Mouse (Mus musculus): ENCODE measurements around the gene Sphk1.

The Sphk1 gene

DNA sequence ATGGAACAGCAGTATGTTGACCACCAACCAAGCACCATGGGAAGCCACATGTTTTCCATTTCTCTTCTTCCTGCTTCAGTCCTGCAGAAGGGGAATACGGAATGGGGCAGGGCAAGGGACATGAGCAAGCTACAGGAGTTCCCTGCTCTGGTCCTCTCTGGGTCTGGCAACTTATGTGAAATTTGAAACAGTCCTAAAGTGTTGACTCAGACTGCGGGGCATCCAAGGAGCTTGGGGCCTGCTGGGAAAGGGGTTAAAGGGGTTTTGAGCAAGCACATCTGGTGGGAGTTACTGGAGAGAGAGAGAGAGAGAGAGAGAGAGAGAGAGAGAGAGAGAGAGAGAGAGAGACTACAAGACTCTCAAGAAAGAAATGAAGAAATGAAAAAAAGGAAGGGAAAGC is 22.0 kb upstream of the Sphk1 start:
- no peak for DNase-seq (ENCODE audit: low read depth)

GRCm38 (mm10) chr11:116511301-116511868 is 19.3 kb upstream of the Sphk1 start:
- peak; percentile 73 for DNase-seq (ENCODE audit: low read depth)

GRCm38 (mm10) chr11:116512154-116512553 is 18.6 kb upstream of the Sphk1 start:
- DNase-seq (ENCODE audit: low read depth), result no peak

DNA sequence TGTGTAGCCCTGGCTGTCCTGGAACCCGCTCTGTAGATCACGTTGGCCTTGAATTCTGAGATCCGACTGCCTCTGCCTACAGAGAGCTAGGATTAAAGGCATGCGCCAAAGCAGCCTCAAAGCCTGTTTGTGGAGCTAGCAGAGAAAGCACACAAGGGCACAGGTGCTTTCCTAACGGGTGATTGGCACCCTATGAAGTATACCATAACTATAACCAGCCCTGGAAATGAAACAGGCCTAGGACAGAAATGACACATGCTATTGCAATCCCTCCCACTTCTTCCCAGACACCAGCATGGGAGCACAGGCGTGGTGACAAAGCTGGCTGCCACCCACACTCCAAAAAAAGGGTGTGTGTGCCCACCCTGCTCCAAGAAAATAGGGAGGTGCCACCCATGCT is 17.7 kb upstream of the Sphk1 start:
- no peak for DNase-seq (ENCODE audit: low read depth)

DNA sequence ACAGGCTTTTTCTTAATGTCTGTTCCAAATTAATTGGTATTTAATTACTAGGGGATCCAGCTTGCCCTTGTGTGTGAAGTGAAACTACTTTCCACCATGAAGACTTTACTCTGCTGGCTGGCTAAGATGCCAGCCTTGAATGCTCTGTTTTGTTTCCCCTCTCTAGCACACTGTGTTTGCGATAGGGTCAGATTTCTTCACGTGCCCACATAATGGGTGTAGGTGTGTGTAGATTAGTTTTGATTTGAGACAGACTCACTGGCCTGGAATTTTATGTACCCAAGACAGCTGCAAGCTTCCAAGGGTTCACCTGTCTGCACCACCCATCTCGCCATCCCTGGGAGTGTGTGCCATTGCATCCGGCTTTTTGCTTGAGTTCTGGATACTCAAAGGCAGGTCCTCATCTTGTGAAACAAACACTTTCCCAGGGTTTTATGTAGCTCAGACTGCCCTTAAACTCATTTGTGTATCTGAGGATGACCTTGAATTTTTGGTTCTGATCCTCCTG is 17.1 kb upstream of the Sphk1 start:
- DNase-seq (ENCODE audit: low read depth), result no peak

DNA sequence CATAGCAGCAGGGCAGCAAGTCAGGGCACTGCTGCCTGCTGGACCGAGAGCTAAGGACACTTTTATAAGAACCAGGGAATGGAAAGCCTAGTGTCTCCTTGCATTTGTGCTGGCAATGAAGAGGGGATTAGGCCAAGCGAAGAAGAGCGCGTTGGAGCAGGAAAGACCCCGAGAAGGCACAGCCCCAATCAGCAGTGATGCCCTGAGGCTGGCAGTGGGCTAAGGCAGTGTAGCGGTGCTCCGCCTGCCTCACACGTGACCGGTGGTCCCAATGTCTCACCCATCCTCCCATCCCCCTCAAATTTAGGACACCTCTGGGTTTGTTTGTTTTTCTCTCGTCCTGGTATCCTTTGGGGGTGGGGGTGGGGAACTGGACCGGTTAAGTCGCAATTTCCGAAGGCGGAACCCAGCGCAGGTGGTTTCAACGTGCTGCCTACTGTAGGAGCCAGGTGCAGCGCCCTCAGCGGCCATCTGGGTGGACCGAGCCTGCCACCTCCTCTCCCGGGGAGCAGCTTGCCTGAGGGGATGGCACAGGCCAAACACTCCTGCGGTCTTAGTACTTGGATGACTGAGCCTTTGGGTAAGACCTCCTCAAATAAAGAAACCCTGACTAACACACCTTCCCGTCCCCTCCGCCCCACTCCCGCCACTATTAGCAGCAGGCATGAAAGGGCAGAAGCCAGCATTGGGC is 15.2 kb upstream of the Sphk1 start:
- no peak for DNase-seq (ENCODE audit: low read depth)

DNA sequence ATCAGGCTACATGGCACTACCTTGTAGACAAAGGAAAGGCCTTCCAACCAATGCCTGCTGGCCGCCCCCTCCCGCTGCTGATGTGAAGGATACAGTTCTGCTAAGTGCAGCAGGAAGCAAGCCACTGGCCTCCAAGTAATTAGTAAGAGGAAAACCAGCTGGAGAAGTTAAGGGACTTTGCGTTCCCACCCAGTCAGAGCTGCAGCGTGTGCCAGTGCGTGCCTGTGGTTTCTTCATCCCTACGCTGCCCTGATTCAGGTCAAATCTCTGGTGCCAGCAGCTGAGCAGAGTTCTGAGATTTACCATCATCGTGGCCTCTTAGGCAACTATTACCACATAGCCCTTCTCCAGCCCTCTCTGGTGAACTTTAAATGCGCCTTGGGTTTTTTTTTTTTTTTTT is 12.2 kb upstream of the Sphk1 start:
- DNase-seq (ENCODE audit: low read depth), result no peak

DNA sequence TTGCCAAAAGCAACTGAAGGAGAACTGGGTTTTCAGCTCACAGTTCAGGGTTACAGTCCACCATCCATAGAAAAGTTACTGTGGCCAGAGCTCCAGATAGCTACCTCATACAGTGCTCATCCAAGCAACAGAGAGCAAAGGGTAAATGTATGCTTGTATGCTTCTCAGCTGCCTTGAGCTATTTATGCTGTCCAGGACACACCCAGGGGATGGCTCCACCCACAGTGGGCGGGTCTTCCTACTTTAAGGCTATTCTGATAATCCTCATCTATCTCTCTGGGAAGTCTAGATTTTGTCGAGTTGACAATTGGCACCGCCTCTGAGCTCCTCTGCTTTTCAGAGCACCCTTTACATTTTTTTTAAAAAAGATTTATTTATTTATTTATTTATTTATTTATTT is 9.6 kb upstream of the Sphk1 start:
- peak; percentile 68 for DNase-seq (ENCODE audit: low read depth)

GRCm38 (mm10) chr11:116522046-116522445 is 8.7 kb upstream of the Sphk1 start:
- no peak for DNase-seq (ENCODE audit: low read depth)

GRCm38 (mm10) chr11:116522886-116523698 is 7.6 kb upstream of the Sphk1 start:
- no peak for DNase-seq (ENCODE audit: low read depth)

DNA sequence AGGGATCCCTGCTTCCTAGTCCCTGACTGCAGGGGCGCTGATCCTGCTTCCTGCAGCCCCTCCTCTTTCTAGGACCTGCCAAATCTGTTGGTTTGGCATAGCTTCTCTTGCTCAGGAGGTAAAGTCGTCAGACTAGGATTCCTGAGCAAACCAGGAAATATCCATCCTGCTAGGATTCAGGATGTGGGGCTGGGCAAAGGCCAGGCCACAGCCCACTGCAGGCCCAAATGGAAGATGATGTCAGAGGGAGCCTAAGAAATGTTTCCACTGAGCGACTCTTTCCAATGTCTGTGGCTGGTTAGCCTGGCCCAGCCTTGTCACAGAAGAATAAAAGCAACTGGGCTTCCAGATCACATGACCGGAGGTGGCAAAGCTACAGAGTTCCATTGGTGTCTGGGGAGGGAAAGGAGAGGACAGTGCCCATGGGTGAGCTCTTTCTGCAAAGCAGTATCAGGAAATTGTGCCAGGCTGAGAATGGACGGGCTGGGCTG is 7.0 kb upstream of the Sphk1 start:
- no peak for DNase-seq (ENCODE audit: low read depth)

GRCm38 (mm10) chr11:116528636-116529320 is 1.9 kb upstream of the Sphk1 start:
- no peak for DNase-seq (ENCODE audit: low read depth)

DNA sequence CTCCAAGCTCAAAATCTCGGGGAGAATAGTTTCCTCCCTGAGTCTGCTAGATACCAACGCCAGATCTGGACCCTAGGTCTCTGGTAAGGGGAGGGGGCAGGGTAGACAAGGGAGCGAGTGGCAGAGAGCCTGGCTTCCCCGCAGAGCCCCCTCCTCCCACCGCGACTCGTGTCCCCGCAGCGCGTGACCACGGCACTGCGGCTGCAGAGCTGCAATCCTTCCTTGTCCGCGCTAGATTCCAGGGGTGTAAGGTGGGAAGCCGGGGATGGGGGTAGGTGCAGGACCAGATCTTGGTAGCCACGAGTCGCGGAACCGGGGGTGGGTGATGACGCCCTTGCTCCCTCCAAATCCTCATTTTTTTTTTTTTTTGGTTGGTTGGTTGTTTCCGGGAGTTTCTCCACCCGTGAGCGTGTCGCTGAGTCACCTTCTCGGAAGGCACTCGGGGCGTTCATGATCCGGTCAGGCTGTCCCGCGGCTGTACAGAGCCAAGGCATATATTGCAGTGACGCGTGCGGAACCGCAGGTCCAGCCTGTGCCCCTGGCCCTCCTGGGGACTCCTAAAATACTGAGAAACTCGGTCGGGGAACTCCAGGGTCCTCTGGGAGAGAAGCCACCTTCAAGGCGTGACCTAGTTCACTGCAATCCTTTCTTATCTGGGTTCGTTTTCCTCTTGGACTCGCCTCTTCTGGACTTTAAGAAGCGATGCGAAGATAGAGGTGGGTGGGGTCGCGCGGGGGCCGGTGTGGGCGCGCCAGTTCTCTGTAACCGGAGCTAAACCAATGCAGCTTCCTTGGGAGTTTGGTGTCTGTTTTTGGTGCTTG is 856 bp downstream of the Sphk1 start:
- DNase-seq (ENCODE audit: low read depth), result peak; percentile 48

DNA sequence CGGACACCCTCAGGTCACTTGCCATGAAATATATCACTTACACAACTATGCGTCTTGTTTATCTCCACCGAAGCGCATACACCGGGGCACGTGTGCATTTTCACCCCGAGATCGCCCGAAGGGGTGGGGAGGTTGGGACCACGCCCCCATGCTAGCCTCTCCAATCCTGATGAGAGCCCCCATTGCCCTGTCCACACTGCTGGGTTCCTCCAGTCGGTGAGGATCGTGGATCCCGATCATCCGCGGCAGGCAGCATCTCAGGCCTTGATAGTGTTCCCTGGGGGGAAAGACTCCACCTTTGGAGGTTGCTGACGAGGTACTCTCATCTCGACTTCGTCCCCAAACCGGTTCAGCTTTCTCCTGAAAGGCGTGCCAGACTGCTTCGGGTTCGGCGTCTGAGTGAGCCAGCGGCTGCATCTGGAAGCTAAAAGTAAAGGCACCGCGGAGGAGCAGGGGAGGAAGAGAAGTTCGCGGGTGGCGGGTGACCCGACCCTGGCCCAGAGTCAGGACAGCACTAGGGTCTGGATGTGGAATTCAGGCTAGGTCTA is 1.6 kb downstream of the Sphk1 start:
- peak; percentile 63 for DNase-seq (ENCODE audit: low read depth)

GRCm38 (mm10) chr11:116532810-116533338 is 2.1 kb downstream of the Sphk1 start:
- peak; percentile 81 for DNase-seq (ENCODE audit: low read depth)

DNA sequence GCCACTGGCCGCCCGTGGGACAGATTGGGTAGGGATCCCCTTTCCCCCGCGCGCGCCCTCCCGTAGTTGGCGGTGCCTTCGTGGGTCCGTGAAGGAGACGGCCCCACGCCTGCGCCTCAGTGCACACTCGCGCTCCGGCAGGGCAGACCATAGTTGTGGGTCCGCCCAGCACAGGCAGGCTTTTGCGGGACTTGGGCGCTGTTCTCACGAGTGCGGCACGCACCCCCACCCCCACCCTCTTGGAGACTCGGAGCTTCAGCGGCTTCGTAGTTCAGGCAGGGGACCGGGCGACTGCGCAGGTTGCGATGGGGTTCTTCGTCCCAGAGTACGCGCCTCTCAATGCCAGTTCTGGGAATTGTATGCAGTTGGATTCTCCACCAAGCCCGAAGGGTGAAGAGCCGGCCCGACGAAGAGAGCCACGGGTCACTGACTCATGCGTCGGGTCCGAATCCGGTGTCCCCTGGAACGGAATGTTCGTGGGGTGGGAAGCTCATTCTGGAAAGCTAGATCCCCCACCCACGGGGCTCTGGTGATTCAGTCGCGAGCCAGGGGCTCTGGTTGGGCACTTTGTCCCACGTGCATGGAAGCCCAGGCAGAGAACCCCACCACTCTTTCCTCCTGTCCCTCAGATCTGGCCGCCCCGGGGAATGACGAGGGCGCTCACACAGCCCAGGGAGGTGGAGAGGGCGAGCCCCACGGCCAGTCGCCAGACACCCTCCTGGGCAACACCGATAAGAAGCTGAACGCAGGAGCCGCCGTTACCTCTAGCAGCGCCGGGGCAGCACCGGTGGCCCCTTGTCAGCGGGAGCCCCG is 2.8 kb downstream of the Sphk1 start:
- DNase-seq (ENCODE audit: low read depth), result peak; percentile 77

GRCm38 (mm10) chr11:116534154-116534865 is 3.6 kb downstream of the Sphk1 start:
- DNase-seq (ENCODE audit: low read depth), result peak; percentile 89

DNA sequence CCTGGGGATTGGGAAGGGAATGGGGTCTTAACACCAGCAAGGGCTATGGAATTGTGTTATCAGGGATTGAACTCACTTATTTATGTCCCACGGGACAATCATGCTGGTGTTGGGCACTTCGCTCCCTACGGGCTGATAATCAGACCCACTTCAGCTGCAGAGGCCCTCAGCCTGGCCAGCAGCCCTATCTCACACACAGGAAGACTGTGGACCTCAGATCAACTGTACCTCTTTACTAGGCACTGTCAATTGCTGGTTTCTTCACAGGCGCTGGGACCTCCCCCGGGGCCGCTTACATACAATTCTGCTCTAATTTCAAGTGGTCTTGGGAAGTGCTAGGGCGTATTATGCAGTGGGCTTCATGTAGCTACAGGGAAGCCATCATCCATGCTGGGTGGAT is 6.0 kb downstream of the Sphk1 start:
- DNase-seq (ENCODE audit: low read depth), result peak; percentile 47

DNA sequence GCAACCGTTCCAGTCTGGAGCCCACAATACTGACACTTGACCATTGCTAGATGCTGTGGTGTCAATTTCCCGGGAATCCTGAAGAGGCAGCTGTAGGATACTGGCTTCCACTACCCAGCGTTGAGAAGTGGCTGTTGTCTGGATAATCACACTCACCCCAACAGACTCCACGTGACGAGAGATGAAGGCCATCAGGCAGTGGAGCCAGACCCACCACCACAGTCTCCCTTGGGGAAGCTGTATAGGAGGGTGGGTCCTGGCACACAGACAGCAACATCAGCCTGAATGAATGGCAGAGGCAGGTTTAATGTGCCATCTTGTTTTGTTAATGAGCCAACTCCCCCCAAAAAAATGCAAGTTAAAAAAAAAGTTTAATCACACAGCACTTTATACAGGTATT is 6.7 kb downstream of the Sphk1 start:
- DNase-seq (ENCODE audit: low read depth), result no peak
